In the genomic region with DNA sequence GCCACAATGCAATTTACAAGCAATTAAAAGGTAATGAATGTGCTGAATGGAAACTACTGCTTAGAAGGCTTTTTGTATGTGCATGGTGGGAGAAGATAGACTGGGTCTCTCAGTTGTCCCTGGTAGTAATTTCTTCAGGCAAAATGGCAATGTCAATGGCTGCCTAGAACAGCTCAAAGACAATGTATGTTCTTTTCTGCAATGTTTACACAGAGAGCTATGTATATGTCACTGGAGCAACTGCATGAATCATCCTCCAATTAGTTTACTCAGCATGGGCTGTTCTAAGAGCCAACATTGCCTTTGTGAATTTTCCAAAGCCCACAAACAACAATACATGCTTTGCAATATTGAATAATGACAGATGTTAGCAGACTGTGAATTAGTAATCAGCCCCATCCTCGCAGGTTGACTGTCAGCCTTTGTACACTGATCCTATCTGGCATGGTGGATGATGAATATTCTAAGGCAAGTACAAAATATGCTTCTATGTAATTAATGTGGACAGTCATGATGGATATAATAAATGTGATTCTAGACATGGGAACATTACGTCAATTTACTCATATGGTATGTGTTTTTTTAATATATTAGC, we compare ENCODE assay signal across 20 mouse cellular contexts.
DNase-seq lines count a peak whose midpoint lies in the region; ATAC-seq lines count a peak whose summit lies in the region.
"Had no signal": no experiment of that assay in that cellular context is flagged by ENCODE, and none has a peak within 500 bp of the region (broad histone marks: within the 10 kb centered on the region; RNA-seq: fewer than 3 reads in every experiment).

No protein-coding gene starts in this region.

- 90% methylated on average over 2 of the region's 2 CpGs for WGBS in neural tube, embryonic 11.5 days
- 50% methylated on average over 2 of the region's 2 CpGs for WGBS in forebrain, embryonic 13.5 days
- WGBS in hindbrain, embryonic 13.5 days = 51% methylated on average over 2 of the region's 2 CpGs
- 69% methylated on average over 2 of the region's 2 CpGs for WGBS in neural tube, embryonic 15.5 days
- WGBS in kidney, embryonic 14.5 days = 86% methylated on average over 2 of the region's 2 CpGs

- H3K4me3 ChIP-seq in neural tube, embryonic 11.5 days (ENCODE audit: low read depth, low read length) = no peak overlapping the region
- H3K4me3 ChIP-seq in forebrain, embryonic 13.5 days = no peak overlapping the region
- no peak overlapping the region for H3K4me3 ChIP-seq in hindbrain, embryonic 13.5 days
- no peak overlapping the region for H3K4me3 ChIP-seq in neural tube, embryonic 15.5 days (replicated peaks)
- H3K4me3 ChIP-seq in kidney, embryonic 14.5 days (ENCODE audit: low read length) = no peak overlapping the region
- H3K4me3 ChIP-seq: gastrocnemius, adult 2 months; heart, embryonic 13.5 days had no signal

- no peaks in the 10 kb centered on the region for H3K36me3 ChIP-seq in neural tube, embryonic 11.5 days (ENCODE audit: control insufficient read depth, insufficient read depth, low read length)
- no peaks in the 10 kb centered on the region for H3K36me3 ChIP-seq in forebrain, embryonic 13.5 days (ENCODE audit: poor library complexity, severe bottlenecking)
- H3K36me3 ChIP-seq in hindbrain, embryonic 13.5 days = no peaks in the 10 kb centered on the region
- H3K36me3 ChIP-seq in neural tube, embryonic 15.5 days = no peaks in the 10 kb centered on the region
- H3K36me3 ChIP-seq in kidney, embryonic 14.5 days (ENCODE audit: control insufficient read depth, insufficient read depth, low read length) = no peaks in the 10 kb centered on the region
- H3K36me3 ChIP-seq: heart, embryonic 13.5 days had no signal

- no peak overlapping the region for H3K9ac ChIP-seq in neural tube, embryonic 11.5 days (ENCODE audit: low read length)
- no peak overlapping the region for H3K9ac ChIP-seq in forebrain, embryonic 13.5 days
- no peak overlapping the region for H3K9ac ChIP-seq in hindbrain, embryonic 13.5 days
- no peak overlapping the region for H3K9ac ChIP-seq in neural tube, embryonic 15.5 days (replicated peaks)
- no peak overlapping the region for H3K9ac ChIP-seq in kidney, embryonic 14.5 days (ENCODE audit: low read depth, low read length)
- H3K9ac ChIP-seq: heart, embryonic 13.5 days had no signal

- no peaks in the 10 kb centered on the region for H3K27me3 ChIP-seq in neural tube, embryonic 11.5 days (ENCODE audit: control insufficient read depth, insufficient read depth, low read length)
- H3K27me3 ChIP-seq in forebrain, embryonic 13.5 days = no peaks in the 10 kb centered on the region
- no peaks in the 10 kb centered on the region for H3K27me3 ChIP-seq in hindbrain, embryonic 13.5 days
- no peaks in the 10 kb centered on the region for H3K27me3 ChIP-seq in neural tube, embryonic 15.5 days (replicated peaks)
- no peaks in the 10 kb centered on the region for H3K27me3 ChIP-seq in kidney, embryonic 14.5 days (ENCODE audit: control insufficient read depth, insufficient read depth, low read length)
- H3K27me3 ChIP-seq: heart, embryonic 13.5 days had no signal

- DNase-seq in neural tube, embryonic 11.5 days (ENCODE audit: low spot score) = no peak
- no peak for DNase-seq in neural tube, embryonic 10.5 days (ENCODE audit: extremely low spot score, low spot score)
- no peak for DNase-seq in lung, postnatal 4 days
- DNase-seq: adrenal gland, postnatal 14 days; cerebellum, adult 18-20 months; cerebellum, postnatal 36 days; gastrocnemius, adult 2 months; kidney, adult 2 months; kidney, postnatal 25 days; liver; right cerebral cortex, adult 18-20 months; thymus, postnatal 25 days had no signal

- no peak overlapping the region for H3K4me2 ChIP-seq in neural tube, embryonic 11.5 days (ENCODE audit: low read depth)
- no peak overlapping the region for H3K4me2 ChIP-seq in forebrain, embryonic 13.5 days
- H3K4me2 ChIP-seq in hindbrain, embryonic 13.5 days = no peak overlapping the region
- no peak overlapping the region for H3K4me2 ChIP-seq in neural tube, embryonic 15.5 days
- H3K4me2 ChIP-seq in kidney, embryonic 14.5 days (replicated peaks; ENCODE audit: low read depth, low read length) = no peak overlapping the region
- H3K4me2 ChIP-seq: heart, embryonic 13.5 days had no signal

- no peaks in the 10 kb centered on the region for H3K4me1 ChIP-seq in neural tube, embryonic 11.5 days (ENCODE audit: control insufficient read depth, insufficient read depth, low read length)
- H3K4me1 ChIP-seq in forebrain, embryonic 13.5 days = 0 out of 2 replicates have a peak, but pooled peaks cover 5% of the 10 kb centered on the region
- H3K4me1 ChIP-seq in hindbrain, embryonic 13.5 days (replicated peaks) = no peaks in the 10 kb centered on the region; the same call in 1 of the 2 replicates
- H3K4me1 ChIP-seq in neural tube, embryonic 15.5 days = no peaks in the 10 kb centered on the region
- H3K4me1 ChIP-seq in kidney, embryonic 14.5 days (ENCODE audit: control insufficient read depth, insufficient read depth, low read length) = no peaks in the 10 kb centered on the region
- H3K4me1 ChIP-seq: heart, embryonic 13.5 days had no signal

- no peak overlapping the region for H3K27ac ChIP-seq in neural tube, embryonic 11.5 days (ENCODE audit: low read depth, low read length)
- H3K27ac ChIP-seq in forebrain, embryonic 13.5 days = no peak overlapping the region
- no peak overlapping the region for H3K27ac ChIP-seq in hindbrain, embryonic 13.5 days
- H3K27ac ChIP-seq in neural tube, embryonic 15.5 days (replicated peaks) = no peak overlapping the region
- no peak overlapping the region for H3K27ac ChIP-seq in kidney, embryonic 14.5 days (ENCODE audit: low read depth, low read length)
- H3K27ac ChIP-seq: gastrocnemius, adult 2 months; heart, embryonic 13.5 days; stomach, postnatal 0 days had no signal

- ATAC-seq in neural tube, embryonic 11.5 days (ENCODE audit: insufficient read depth, low FRiP score, low TSS enrichment) = 0 out of 2 replicates have a peak, but pooled peaks have one; percentile 24
- peak; percentile 58 for ATAC-seq in forebrain, embryonic 13.5 days
- ATAC-seq in hindbrain, embryonic 13.5 days (ENCODE audit: low FRiP score) = 0 out of 2 replicates have a peak, but pooled peaks have one; percentile 49
- peak; percentile 28; the same call in 1 of the 2 replicates for ATAC-seq in neural tube, embryonic 15.5 days (ENCODE audit: low FRiP score)
- no peak for ATAC-seq in kidney, embryonic 14.5 days (ENCODE audit: low FRiP score, low TSS enrichment)
- ATAC-seq: inflammation-experienced regulatory T-cells, adult 6 months; lung, postnatal 0 days had no signal

- H3K9me3 ChIP-seq in neural tube, embryonic 11.5 days (ENCODE audit: control insufficient read depth, low read length) = no peaks in the 10 kb centered on the region
- no peaks in the 10 kb centered on the region for H3K9me3 ChIP-seq in forebrain, embryonic 13.5 days (replicated peaks)
- no peaks in the 10 kb centered on the region for H3K9me3 ChIP-seq in hindbrain, embryonic 13.5 days
- H3K9me3 ChIP-seq in neural tube, embryonic 15.5 days (replicated peaks) = no peaks in the 10 kb centered on the region
- H3K9me3 ChIP-seq in kidney, embryonic 14.5 days (ENCODE audit: control insufficient read depth, low read length) = no peaks in the 10 kb centered on the region
- H3K9me3 ChIP-seq: heart, embryonic 13.5 days had no signal
